Comparison of ENCODE assay signal across 8 mouse cellular contexts in genomic region chr17:42126488-42127237, GRCm38 (mm10).
A peak's percentile ranks its signal among the peaks of the same experiment; 100 is the strongest.
DNase-seq lines count a peak whose midpoint lies in the region; ATAC-seq and TF ChIP-seq lines count a peak whose summit lies in the region.
"Had no signal": no experiment of that assay in that cellular context is flagged by ENCODE, and none has a peak within 500 bp of the region (broad histone marks: within the 10 kb centered on the region; RNA-seq: fewer than 3 reads in every experiment).

No protein-coding gene starts in this region.

- H3K9ac ChIP-seq in hindbrain, embryonic 15.5 days = no peak overlapping the region
- no peak overlapping the region for H3K9ac ChIP-seq in lung, postnatal 0 days (replicated peaks; ENCODE audit: low read depth)
- H3K9ac ChIP-seq: liver, embryonic 13.5 days had no signal

- no peak overlapping the region for H3K4me3 ChIP-seq in hindbrain, embryonic 15.5 days
- no peak overlapping the region for H3K4me3 ChIP-seq in lung, postnatal 0 days (ENCODE audit: low read depth, low read length)
- H3K4me3 ChIP-seq: liver, embryonic 13.5 days had no signal

- DNase-seq in testis, postnatal 10 days (ENCODE audit: low spot score) = peak; percentile 43
- DNase-seq in testis, postnatal 14 days (ENCODE audit: low spot score) = no peak
- peak; percentile 30 for DNase-seq in cerebellum, adult 9-11 months
- DNase-seq in lung, postnatal 0 days (ENCODE audit: low spot score) = peak; percentile 46
- no peak for DNase-seq in frontal cortex, postnatal 10 days (ENCODE audit: low spot score in 2 of 2)
- DNase-seq: liver, embryonic 13.5 days had no signal

- TF ChIP-seq CTCF in lung, postnatal 0 days (IDR thresholded peaks at IDR 0.05) = no peak

- H3K4me1 ChIP-seq in hindbrain, embryonic 15.5 days (replicated peaks) = no peaks in the 10 kb centered on the region
- no peaks in the 10 kb centered on the region for H3K4me1 ChIP-seq in lung, postnatal 0 days (ENCODE audit: insufficient read depth, low read depth, low read length)
- H3K4me1 ChIP-seq: liver, embryonic 13.5 days had no signal

- peak; percentile 92 for ATAC-seq in hindbrain, embryonic 15.5 days (ENCODE audit: low FRiP score, low read depth)
- no peak for ATAC-seq in lung, postnatal 0 days
- ATAC-seq in CD4-positive, CD25-positive, alpha-beta regulatory T cell, adult 4 months = no peak

- peak overlapping the region; percentile 25; the same call in 1 of the 2 replicates for H3K27ac ChIP-seq in hindbrain, embryonic 15.5 days (replicated peaks)
- no peak overlapping the region for H3K27ac ChIP-seq in lung, postnatal 0 days (ENCODE audit: low read length)
- H3K27ac ChIP-seq: liver, embryonic 13.5 days had no signal

- H3K36me3 ChIP-seq in hindbrain, embryonic 15.5 days = no peaks in the 10 kb centered on the region
- H3K36me3 ChIP-seq in lung, postnatal 0 days (ENCODE audit: insufficient read depth, low read length) = no peaks in the 10 kb centered on the region
- H3K36me3 ChIP-seq: liver, embryonic 13.5 days had no signal

- no peaks in the 10 kb centered on the region for H3K27me3 ChIP-seq in hindbrain, embryonic 15.5 days
- H3K27me3 ChIP-seq in lung, postnatal 0 days (replicated peaks; ENCODE audit: insufficient read depth, low read length) = no peaks in the 10 kb centered on the region
- H3K27me3 ChIP-seq: liver, embryonic 13.5 days had no signal

- 58% methylated on average over 9 of the region's 9 CpGs for WGBS in hindbrain, embryonic 15.5 days
- 45% methylated on average over 9 of the region's 9 CpGs for WGBS in lung, postnatal 0 days

- no peak overlapping the region for H3K4me2 ChIP-seq in hindbrain, embryonic 15.5 days
- no peak overlapping the region for H3K4me2 ChIP-seq in lung, postnatal 0 days (replicated peaks; ENCODE audit: low read depth, low read length)
- H3K4me2 ChIP-seq: liver, embryonic 13.5 days had no signal

- no peaks in the 10 kb centered on the region for H3K9me3 ChIP-seq in hindbrain, embryonic 15.5 days
- no peaks in the 10 kb centered on the region for H3K9me3 ChIP-seq in lung, postnatal 0 days (ENCODE audit: low read length)
- H3K9me3 ChIP-seq: liver, embryonic 13.5 days had no signal

- no peak for TF ChIP-seq EP300 in lung, postnatal 0 days (IDR thresholded peaks at IDR 0.05)

Comparison
In these comparisons a context has a peak if more than half of its experiments do, and no peak if none do; other contexts are left out.
1. DNase-seq: peak in testis, postnatal 10 days (single experiment), cerebellum, adult 9-11 months (single experiment) and lung, postnatal 0 days (single experiment); none in testis, postnatal 14 days (single experiment) and frontal cortex, postnatal 10 days (0 of 2).